Mouse (Mus musculus) midbrain, embryonic 11.5 days (tissue): ENCODE results near the gene Hspa1a. TPM values are rescaled to one million over a fixed set of nuclear protein-coding genes. Genes with fewer than 3 reads are reported as not detected.
"Not testable (repeated sequence)": the region's sequence is repeated elsewhere in the genome, so short reads cannot be mapped to it uniquely, and the experiment has no call there.

ENCODE experiments used
- ATAC-seq: fragments of 200-750 bp; cut with Nextera tagmentation; 2 replicates; pipeline ENCODE4 v1.8.0; 2017; ENCODE audit warnings: moderate TSS enrichment, moderate library complexity; ENCODE audit not compliant: low FRiP score
- DNase-seq: peaks from one replicate; pipeline ENCODE4 v3.0.0; 2015; ENCODE audit warnings: low spot score; ENCODE audit errors: missing footprints
- H3K27ac ChIP-seq: fragments of 300-500 bp; sonication (generic); 2 replicates; pipeline ENCODE4 v1.5.1; 2014; ENCODE audit warnings: low read depth, low read length
- H3K27me3 ChIP-seq: fragments of 300-500 bp; sonication (generic); 2 replicates; pipeline ENCODE4 v1.6.1; 2014; ENCODE audit warnings: mild to moderate bottlenecking, low read length, moderate library complexity, mixed read lengths; ENCODE audit not compliant: control insufficient read depth, insufficient read depth
- H3K36me3 ChIP-seq: fragments of 300-500 bp; sonication (generic); 2 replicates; pipeline ENCODE4 v1.6.1; 2014; ENCODE audit warnings: mild to moderate bottlenecking, low read length, moderate library complexity, mixed read lengths; ENCODE audit not compliant: control insufficient read depth, insufficient read depth
- H3K4me1 ChIP-seq: fragments of 300-500 bp; sonication (generic); 2 replicates; pipeline ENCODE4 v1.6.1; 2014; ENCODE audit warnings: low read length; ENCODE audit not compliant: control insufficient read depth, insufficient read depth
- H3K4me2 ChIP-seq: fragments of 300-500 bp; sonication (generic); 2 replicates; pipeline ENCODE4 v1.6.1; 2014; ENCODE audit warnings: mild to moderate bottlenecking, moderate library complexity
- H3K4me3 ChIP-seq: fragments of 300-500 bp; sonication (generic); 2 replicates; pipeline ENCODE4 v1.5.1; 2014; ENCODE audit warnings: low read depth, low read length
- H3K9ac ChIP-seq: fragments of 300-500 bp; sonication (generic); 2 replicates; pipeline ENCODE4 v1.6.1; 2014; ENCODE audit warnings: low read length
- H3K9me3 ChIP-seq: fragments of 300-500 bp; sonication (generic); 2 replicates; pipeline ENCODE4 v1.6.1; 2016; ENCODE audit warnings: low read length; ENCODE audit not compliant: control insufficient read depth
- WGBS: fragments of 180-500 bp; shearing (Covaris S2); extraction: QIAGEN DNeasy Blood & Tissue Kit; methylation state at CpG from one replicate; pipeline ENCODE4 v1.1.7; 2014; 5-methylcytosine and 5-hydroxymethylcytosine counted together
- polyA plus RNA-seq: library from polyadenylated mRNA; unstranded; fragments of >200 nt; fragmentation: Nextera tagmentation; extraction: Ambion mirVana; gene quantifications from 2 replicates; pipeline ENCODE4 v1.2.1, GENCODE M21; 2014

Hspa1a gene
- polyA plus RNA-seq, 1 experiment from 2014 or later: 0.59 TPM

- Histone ChIP-seq H3K9me3 (no peaks in the 10 kb centered on the region), H3K4me2 (no peak overlapping the region), H3K27ac (no peak overlapping the region), H3K4me1 (peaks cover 10% of the 10 kb centered on the region), H3K4me3 (no peak overlapping the region), H3K9ac (no peak overlapping the region), H3K27me3 (no peaks in the 10 kb centered on the region), H3K36me3 (no peaks in the 10 kb centered on the region; the same call in 1 of the 2 replicates)
- DNase-seq (peak; percentile 54), ATAC-seq (no peak)
- 91% methylated on average over 12 of the region's 14 CpGs for WGBS
Observed at GRCm38 (mm10) chr17:34996411-34997141, 24.6 kb upstream of the Hspa1a start.

DNA sequence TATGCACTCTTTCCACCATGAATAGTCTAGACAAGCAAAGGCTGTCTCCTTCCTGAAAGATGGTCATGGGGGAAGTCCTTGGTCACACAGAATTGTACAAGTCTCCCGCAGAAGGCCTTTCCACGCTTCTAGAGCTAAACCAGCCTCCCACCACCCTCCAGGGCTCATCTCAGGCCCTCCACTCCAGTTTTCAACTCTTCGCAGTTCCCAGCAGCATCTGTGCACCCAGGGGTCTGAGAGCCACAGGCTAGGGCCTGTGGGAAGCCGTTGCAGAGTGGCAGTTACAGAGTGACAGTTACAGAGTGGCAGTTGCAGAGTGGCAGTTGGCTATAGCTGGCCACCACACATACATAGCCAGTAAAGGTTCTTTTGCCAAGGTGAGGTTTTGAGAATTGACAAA lies 24.0 kb upstream of the Hspa1a start:
- H3K4me3 ChIP-seq, H3K27ac ChIP-seq, ATAC-seq, H3K4me2 ChIP-seq, H3K9ac ChIP-seq, H3K9me3 ChIP-seq, H3K36me3 ChIP-seq, H3K4me1 ChIP-seq, H3K27me3 ChIP-seq: not testable (repeated sequence)
- DNase-seq: peak; percentile 64
- WGBS: 97% methylated on average over 4 of the region's 4 CpGs

GRCm38 (mm10) chr17:34995192-34995591 lies 23.2 kb upstream of the Hspa1a start:
- H3K4me1 ChIP-seq, H3K4me2 ChIP-seq, H3K36me3 ChIP-seq, H3K27me3 ChIP-seq, H3K27ac ChIP-seq, H3K4me3 ChIP-seq, H3K9me3 ChIP-seq, H3K9ac ChIP-seq, ATAC-seq: not testable (repeated sequence)
- 96% methylated on average over 4 of the region's 4 CpGs for WGBS
- DNase-seq: peak; percentile 39

DNA sequence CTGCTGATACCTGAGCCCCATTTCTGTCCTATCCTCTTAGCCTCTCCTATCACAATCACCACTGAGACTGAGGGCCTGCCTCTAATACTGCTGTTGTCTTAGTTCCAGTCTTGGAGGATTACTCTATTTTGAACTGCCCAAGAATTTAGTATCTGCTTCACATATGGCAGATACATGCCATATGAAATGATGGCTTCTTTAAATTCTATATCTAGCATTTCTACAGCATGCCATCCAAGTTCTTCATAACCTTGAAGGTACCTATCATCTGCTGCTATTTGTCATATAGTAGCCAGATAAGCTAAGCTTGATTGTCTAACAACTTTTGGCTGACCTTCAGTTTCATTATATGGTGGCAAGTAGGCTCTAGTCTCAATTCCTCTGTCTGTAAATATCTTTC lies 22.8 kb upstream of the Hspa1a start:
- Histone ChIP-seq H3K4me2 (no peak overlapping the region), H3K36me3 (peaks cover 4% of the 10 kb centered on the region; the same call in 1 of the 2 replicates), H3K9me3 (no peaks in the 10 kb centered on the region), H3K4me3 (no peak overlapping the region), H3K27ac (no peak overlapping the region), H3K9ac (no peak overlapping the region), H3K27me3 (no peaks in the 10 kb centered on the region), H3K4me1 (peaks cover 5% of the 10 kb centered on the region)
- ATAC-seq (no peak), DNase-seq (peak; percentile 72)

- peaks cover 15% of the 10 kb centered on the region for H3K4me1 ChIP-seq
- H3K27ac ChIP-seq: no peak overlapping the region
- no peak overlapping the region for H3K4me2 ChIP-seq
- no peaks in the 10 kb centered on the region for H3K9me3 ChIP-seq
- peaks cover 8% of the 10 kb centered on the region; the same call in 1 of the 2 replicates for H3K36me3 ChIP-seq
- no peaks in the 10 kb centered on the region for H3K27me3 ChIP-seq
- ATAC-seq: no peak
- H3K4me3 ChIP-seq: no peak overlapping the region
- DNase-seq: no peak
- WGBS: 86% methylated on average over 2 of the region's 2 CpGs
- H3K9ac ChIP-seq: no peak overlapping the region
Observed at GRCm38 (mm10) chr17:34984218-34984617, 12.3 kb upstream of the Hspa1a start.

DNA sequence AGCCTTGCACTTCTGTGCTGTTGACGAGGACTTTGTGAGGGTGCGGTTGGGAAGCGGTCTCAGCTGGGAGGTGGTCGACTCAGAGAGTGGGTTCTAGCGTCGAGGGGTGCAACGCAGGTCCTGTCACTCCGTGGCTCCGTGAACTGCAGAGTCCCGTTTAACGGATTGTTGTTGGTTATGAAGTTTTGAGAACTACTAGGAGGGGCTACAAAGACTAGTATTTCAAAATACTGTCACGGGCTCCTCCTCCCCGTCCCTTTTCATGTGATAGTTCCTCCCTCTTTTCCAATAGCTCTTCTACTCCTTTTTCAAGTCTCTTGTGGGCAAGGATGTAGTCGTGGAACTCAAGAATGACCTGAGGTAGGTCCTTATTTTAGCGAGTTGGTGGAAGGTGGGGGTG lies 10.4 kb upstream of the Hspa1a start:
- H3K9me3 ChIP-seq: no peaks in the 10 kb centered on the region
- DNase-seq: no peak
- peak overlapping the region; percentile 95 for H3K9ac ChIP-seq
- H3K4me2 ChIP-seq: peak overlapping the region; percentile 87
- H3K27me3 ChIP-seq: no peaks in the 10 kb centered on the region
- peaks cover 15% of the 10 kb centered on the region for H3K4me1 ChIP-seq
- peak overlapping the region; percentile 94 for H3K4me3 ChIP-seq
- ATAC-seq: peak; percentile 36; the same call in 1 of the 2 replicates
- peaks cover 8% of the 10 kb centered on the region; the same call in 1 of the 2 replicates for H3K36me3 ChIP-seq
- peak overlapping the region; percentile 90 for H3K27ac ChIP-seq
- under 1% methylated on average over 15 of the region's 15 CpGs for WGBS

- H3K4me2 ChIP-seq: peak within 1 kb of the TSS; percentile 87
- H3K27me3 ChIP-seq: no peaks in the 10 kb centered on the region
- H3K4me3 ChIP-seq: peak within 1 kb of the TSS; percentile 94
- no peaks in the 10 kb centered on the region for H3K9me3 ChIP-seq
- DNase-seq (peak; percentile 99), ATAC-seq (peak; percentile 96)
- peak within 1 kb of the TSS; percentile 90 for H3K27ac ChIP-seq
- H3K9ac ChIP-seq: peak within 1 kb of the TSS; percentile 95
- H3K4me1 ChIP-seq: peaks cover 15% of the 10 kb centered on the region
- H3K36me3 ChIP-seq: peaks cover 8% of the 10 kb centered on the region; the same call in 1 of the 2 replicates
- WGBS: under 1% methylated on average over 58 of the region's 58 CpGs
Observed at GRCm38 (mm10) chr17:34981690-34982180, 9.8 kb upstream of the Hspa1a start, which contains the start of gene Lsm2. TSS of gene Lsm2 (plus strand) at chr17:34981862.

- Histone ChIP-seq H3K4me2 (peak overlapping the region; percentile 87), H3K4me3 (peak overlapping the region; percentile 94), H3K4me1 (peaks cover 15% of the 10 kb centered on the region), H3K27ac (no peak overlapping the region; the same call in 1 of the 2 replicates), H3K36me3 (peaks cover under 1% of the 10 kb centered on the region; the same call in 1 of the 2 replicates), H3K27me3 (no peaks in the 10 kb centered on the region), H3K9ac (peak overlapping the region; percentile 95), H3K9me3 (no peaks in the 10 kb centered on the region)
- ATAC-seq: no peak
- 30% methylated on average over 2 of the region's 2 CpGs for WGBS
- DNase-seq: peak; percentile 87
Observed at GRCm38 (mm10) chr17:34980655-34981054, 8.7 kb upstream of the Hspa1a start.

DNA sequence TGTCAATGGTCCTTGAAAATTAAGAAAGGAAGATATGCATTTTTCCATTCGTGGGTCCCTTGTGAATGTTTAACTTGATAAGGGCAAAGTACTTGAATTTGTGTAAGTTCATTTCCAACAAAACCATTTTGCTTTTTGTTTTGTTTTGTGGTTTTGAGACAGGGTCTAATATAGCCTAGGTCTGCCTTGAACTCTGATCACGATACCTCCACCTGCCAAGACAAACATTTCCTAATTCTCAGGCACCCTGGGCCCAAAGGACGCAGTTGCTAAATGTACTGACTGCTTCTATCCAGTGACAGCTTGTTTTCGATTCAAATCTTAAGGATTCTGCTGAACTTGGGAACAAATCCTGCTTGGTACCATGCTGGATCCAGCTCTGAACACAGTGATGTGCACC lies 7.7 kb upstream of the Hspa1a start:
- no peaks in the 10 kb centered on the region for H3K36me3 ChIP-seq

More for the DNA sequence above, 7.7 kb upstream of the Hspa1a start:
- DNase-seq (no peak), ATAC-seq (no peak)
- Histone ChIP-seq H3K27ac (no peak overlapping the region), H3K4me3 (no peak overlapping the region), H3K4me2 (no peak overlapping the region), H3K9me3 (no peaks in the 10 kb centered on the region), H3K4me1 (peaks cover 15% of the 10 kb centered on the region), H3K27me3 (no peaks in the 10 kb centered on the region), H3K9ac (no peak overlapping the region)
- 94% methylated on average over 4 of the region's 4 CpGs for WGBS
